Mouse (Mus musculus) kidney, adult 2 months (tissue): Measurements from ENCODE around the gene Nalcn.

Experiments used
- CTCF ChIP-seq: fragments of 200-500 bp; conservative IDR thresholded peaks from 2 replicates; pipeline ENCODE4 v1.5.1; 2011; ENCODE audit warnings: low read depth, mild to moderate bottlenecking, control low read depth, low read length, moderate library complexity, mixed read lengths; ENCODE audit not compliant: insufficient read depth, insufficient read length
- POLR2A ChIP-seq: fragments of 200-500 bp; IDR thresholded peaks from one replicate; pipeline ENCODE4 v1.6.1; 2011; ENCODE audit warnings: low read depth, low read length, control low read depth

GRCm38 (mm10) chr14:123554936-123555335 lies 72.0 kb downstream of the Nalcn start:
- no peak for TF ChIP-seq POLR2A
- no peak for TF ChIP-seq CTCF
